Mouse (Mus musculus) brain, embryonic 14.5 days (tissue): ENCODE data around the gene Ppm1n.

Source experiments
- CTCF ChIP-seq: fragments of 200-500 bp; IDR thresholded peaks from 2 replicates; pipeline ENCODE4 v1.5.1; 2012; ENCODE audit warnings: inconsistent platforms, mild to moderate bottlenecking, moderate library complexity, borderline replicate concordance; ENCODE audit not compliant: insufficient read depth, insufficient read length; ENCODE audit errors: extremely low read depth
- POLR2A ChIP-seq: fragments of 200-500 bp; IDR thresholded peaks from 2 replicates; pipeline ENCODE4 v1.6.1; 2012; ENCODE audit warnings: mild to moderate bottlenecking, inconsistent platforms, borderline replicate concordance; ENCODE audit not compliant: poor library complexity, insufficient read depth, insufficient read length, severe bottlenecking; ENCODE audit errors: extremely low read depth

DNA sequence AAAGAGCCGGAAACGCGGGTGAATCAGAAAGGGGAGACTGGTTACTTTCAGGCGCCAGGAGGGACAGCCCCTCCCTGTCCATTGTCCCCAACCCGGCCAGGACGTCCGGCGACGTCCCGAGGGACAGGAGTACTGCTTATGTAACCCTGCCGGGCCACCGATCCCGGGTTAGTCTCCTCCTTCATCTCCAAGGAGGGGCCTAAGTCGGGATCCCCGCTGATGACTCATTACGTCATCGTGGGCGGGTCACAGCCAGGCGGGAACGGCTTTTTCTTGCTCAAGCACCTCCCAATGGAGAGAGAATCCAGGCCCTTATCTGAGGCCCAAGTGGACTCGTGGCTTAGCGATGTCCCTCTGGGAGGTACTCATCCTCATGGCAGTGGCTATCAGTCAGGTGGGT is 47.3 kb upstream of the Ppm1n start:
- no peak for TF ChIP-seq CTCF
- no peak for TF ChIP-seq POLR2A
